Mouse (Mus musculus): Measurements from ENCODE around the gene Apc2.
"Not testable (repeated sequence)": the region's sequence is repeated elsewhere in the genome, so short reads cannot be mapped to it uniquely, and the experiment has no call there.

Gene Apc2

DNA sequence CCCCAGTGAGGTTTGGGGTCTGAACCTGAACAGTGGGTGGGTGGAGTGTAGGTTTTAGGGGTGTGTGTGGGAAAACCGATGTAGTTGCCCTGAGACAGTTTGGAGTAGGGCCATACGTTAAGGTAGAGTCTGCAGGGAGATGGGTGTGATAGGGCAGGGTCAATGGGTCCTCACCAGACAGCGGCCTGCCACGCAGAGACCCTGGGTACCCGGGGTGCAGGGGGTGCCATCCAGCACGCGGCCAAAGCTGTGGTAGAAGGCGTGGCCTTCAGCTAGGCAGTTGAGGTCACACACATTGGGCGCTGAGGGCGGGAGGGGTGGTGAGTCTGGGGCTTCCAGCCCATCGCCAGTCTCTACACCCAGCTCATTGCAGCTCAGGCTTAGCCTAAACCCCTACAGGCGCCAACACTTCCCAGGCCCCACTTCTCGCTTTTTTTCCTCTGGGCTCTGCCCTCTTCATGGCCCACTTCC, 47.7 kb downstream of the Apc2 start:
- no peak for DNase-seq (ENCODE audit: low spot score in 2 of 2)

DNA sequence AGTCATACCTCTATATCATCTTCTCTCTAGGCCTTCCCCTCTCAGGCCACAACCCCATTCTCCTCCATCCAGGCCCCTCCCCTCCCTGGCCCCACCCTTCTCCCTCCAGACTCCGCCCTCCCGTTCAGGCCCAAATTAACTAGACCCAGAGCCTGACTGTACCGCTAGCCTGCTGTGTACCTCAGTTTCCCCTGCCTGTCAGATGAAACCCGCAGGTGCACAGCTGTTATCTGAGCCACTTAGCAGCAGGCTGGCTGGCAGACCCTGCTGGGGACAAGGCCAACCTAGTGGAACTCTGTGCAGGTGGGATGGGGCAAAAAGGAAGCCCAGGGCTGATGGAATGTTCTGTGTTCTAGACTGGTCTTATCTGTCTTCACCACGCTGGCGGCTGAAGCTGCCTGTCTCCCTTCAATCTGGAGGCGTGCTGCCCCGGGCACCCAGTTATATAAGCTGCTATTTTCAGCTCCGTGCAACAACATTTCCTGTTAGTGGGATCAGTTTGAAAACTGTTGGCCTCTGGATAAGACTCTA, 48.4 kb downstream of the Apc2 start:
- DNase-seq (ENCODE audit: low spot score in 2 of 2) = peak; percentile 38 to 62

DNA sequence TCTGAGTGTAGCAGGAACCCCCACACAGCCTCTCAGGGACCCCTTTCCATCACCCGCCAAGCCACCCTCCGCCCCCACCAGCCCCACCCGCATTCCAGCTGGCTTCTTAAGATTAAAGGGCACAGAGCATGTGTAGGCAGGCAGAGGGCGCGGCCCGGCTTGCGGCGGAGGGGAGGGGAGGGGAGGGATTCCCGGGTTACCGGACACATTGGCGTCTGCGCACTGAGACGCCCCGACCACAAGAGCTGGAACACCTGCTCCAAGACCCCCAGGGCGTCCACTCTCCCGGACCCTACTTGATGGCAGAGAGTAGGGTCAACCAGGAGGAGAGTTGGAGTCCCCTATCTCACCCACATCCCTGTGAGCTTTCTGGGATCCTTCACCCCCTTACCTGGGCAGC, 49.3 kb downstream of the Apc2 start:
- DNase-seq (ENCODE audit: low spot score in 2 of 2) = peak; percentile 40 to 54

DNA sequence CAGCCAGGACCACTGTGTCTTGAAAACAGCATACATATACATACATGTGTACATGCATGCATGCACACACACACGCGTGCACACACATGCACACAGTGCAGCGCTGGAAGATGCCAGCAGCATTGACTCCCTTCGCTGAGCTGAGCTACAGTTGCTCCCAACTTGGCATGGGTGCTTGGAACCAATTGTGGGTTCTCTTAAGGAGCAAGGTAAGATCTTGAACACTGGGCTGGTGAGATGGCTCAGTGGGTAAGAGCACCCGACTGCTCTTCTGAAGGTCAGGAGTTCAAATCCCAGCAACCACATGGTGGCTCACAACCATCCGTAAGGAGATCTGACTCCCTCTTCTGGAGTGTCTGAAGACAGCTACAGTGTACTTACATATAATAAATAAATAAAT, 50.2 kb downstream of the Apc2 start:
- not testable (repeated sequence) for DNase-seq (ENCODE audit: low spot score in 2 of 2)

DNA sequence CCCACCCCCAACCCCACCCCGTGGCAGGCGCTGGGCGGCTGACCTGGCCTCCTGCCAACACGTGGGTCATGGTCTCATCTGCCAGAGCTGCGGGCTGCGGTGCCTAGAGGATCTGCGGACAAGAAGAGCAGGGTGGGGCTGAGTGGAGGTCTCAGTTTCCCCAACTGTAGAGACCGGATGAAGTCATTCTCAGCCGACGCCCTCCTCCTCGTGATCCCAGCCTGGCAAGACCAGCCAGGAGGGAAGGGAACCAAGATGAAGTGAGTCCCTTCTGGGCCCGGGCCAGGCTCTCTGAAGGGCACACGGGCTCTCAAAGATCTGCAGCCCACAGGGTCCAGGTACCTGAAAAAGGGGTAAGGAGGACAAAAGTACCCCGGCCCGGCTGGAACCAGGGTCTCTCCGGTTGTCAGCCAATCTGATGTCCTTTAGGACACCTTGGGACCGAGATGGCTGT, 51.8 kb downstream of the Apc2 start:
- no peak for DNase-seq (ENCODE audit: low spot score in 2 of 2)

DNA sequence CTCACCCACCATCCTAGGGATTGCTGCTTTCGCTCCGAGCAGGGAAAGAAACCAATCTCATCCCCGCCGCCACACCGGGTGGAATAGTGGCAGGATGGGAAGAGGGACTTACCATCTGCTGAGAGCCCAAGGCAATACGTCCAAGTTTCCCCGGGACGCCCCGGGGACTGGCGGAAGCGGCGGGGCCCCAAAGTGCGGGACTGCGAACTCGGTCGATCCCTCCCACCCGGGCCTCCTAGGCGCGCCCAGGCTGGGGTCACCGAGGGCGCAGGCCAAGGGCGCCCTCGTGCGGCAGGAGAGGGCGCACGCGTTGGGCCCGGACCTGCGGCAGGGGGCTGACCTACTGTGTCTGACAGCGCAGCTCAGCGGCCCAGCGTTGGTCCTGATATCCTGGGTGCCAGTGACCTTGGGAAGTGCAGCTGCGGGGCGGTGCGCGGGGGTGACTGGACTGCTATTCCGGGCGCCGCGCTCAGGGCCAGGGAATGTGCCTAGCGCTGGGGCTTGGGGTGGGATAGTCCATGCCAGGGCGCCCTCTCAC, 52.5 kb downstream of the Apc2 start, which contains the start of gene Adamtsl5:
Gene Adamtsl5 (minus strand): TSS at position 169 of the 538 bp plus-strand sequence.
- peak; percentile 57 to 65 for DNase-seq (ENCODE audit: low spot score in 2 of 2)

DNA sequence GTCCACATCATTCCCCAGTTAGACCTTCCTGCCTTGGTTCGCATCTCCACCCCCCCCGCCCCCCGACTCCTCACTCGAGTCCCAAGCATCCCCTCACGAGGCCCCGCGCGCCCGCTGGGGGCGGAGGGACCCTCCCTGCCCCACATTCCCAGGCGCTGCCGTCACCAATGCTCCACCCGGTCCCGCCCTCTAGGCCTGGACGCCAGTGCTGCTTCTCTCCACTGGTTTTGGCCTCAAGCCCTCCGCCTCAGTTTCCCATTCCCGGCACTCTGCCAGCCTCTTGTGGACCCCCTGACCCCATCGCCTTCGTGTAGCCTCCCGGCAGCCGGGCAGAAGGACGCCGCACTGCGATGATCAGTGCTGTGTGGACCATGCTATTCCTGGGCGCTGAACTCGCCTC, 53.2 kb downstream of the Apc2 start:
- DNase-seq (ENCODE audit: low spot score in 2 of 2) = no peak

DNA sequence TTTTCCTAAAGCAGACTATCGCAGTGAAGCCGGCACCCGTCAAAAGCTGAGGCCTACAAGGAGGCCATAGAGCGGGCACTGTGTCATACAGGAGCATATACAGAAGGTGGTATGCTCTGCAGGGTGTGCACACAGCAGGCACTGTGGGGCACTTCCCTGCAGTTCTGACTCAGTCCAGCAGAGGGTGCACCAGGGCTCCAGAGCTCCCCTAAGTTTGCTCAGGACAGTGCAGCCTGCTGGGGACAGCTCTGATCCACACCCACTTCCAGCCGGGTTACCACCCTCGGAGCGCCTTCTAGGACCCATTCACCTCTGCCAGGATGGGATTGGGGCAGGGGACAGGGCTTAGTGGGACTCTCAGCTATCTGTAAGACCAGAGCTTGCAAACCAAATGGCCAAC, 54.5 kb downstream of the Apc2 start:
- peak; percentile 70 to 73 for DNase-seq (ENCODE audit: low spot score in 2 of 2)

DNA sequence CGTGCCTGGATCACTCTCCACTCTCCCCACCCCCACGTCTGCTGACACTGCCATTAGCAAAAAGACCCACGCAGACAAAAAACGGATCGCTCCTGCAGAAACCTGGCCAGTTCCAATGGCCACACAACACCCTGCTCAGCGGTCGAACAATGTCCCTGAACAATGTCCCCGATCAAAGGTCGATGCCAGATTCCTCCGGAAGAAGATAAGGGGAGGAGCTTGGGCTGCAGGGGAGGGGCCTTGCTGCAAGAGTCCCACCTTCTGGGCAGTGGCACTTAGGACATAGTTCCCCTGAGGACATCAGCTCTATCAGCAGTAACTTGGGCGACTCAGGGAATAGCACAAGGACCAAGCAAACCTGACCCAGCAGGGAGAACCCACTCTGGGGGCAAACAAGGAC, 56.1 kb downstream of the Apc2 start:
- no peak for DNase-seq (ENCODE audit: low spot score in 2 of 2)

DNA sequence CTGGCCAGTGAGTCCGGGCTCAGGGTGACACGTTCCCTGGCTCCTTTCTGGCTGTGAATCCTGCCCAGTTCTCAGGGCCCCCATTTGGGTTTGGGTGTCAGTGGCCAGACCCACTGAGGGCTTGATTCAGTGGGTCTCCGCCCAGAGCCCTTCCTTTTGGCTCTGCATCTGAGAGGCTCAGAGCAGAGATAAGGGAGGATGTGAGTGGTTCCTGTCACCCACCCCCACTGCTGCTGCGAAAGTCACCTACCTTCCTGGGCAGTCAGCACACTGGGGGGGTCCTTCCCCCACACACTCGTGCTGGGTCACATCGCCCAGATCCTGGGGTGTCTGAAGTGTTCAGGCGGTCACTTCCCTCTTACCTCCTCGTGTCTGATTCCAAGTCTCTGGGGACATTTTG, 57.0 kb downstream of the Apc2 start:
- no peak for DNase-seq (ENCODE audit: low spot score in 2 of 2)

DNA sequence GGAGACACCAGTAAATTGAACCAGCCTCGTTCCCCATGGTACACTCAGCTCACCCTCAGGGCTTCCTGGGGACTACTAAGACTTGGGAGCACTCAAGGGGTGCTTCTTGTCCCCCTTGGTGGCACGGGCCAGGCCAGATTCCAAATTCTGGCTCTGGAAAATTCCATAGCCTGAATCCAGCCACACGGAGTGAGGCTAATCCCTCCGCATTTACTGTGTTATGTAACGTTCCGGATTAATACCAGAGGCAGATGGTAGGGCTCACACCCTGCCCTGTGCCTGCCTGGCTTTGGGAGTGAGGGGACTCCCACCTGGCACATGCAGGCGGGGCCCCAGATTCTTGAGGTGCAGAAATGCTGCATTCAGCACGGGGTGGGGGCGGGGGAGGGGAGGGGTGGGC, 59.7 kb downstream of the Apc2 start:
- DNase-seq (ENCODE audit: low spot score in 2 of 2) = no peak

DNA sequence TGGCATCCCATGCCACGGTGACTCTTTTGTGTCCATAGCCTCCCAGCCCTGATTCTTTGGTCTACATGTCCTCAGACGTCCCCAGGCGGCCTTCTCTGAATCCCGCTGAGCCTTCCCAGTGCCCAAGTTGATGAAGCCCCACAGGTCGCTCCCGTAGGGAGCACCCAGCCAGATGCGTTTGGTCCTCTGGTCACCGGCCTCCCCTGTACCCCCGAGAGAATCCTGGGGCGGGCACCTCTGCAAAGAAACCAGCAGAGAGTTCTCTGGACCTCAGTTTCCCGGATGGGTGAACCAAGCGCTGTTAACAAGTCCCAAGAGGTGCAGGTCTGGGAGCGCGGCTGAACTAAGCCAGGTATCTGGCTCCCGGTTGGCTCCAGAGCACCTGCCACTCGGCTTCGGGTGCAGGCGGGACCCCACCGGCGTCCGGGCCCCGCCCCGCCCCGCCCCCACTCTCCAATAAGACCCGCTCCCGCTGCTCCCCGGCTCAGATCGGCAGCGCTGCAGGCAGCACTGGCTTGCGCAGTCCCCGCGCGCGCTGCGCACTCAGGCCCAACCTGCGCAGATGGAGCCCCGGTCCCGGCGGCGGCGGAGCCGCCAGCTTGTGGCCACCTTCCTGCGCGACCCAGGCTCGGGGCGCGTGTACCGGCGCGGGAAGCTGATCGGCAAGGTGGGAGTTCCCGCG, 60.4 kb downstream of the Apc2 start, which contains the start of gene Plk5:
Gene Plk5 (plus strand): TSS at position 459 of the 682 bp plus-strand sequence.
- no peak for DNase-seq (ENCODE audit: low spot score in 2 of 2)

DNA sequence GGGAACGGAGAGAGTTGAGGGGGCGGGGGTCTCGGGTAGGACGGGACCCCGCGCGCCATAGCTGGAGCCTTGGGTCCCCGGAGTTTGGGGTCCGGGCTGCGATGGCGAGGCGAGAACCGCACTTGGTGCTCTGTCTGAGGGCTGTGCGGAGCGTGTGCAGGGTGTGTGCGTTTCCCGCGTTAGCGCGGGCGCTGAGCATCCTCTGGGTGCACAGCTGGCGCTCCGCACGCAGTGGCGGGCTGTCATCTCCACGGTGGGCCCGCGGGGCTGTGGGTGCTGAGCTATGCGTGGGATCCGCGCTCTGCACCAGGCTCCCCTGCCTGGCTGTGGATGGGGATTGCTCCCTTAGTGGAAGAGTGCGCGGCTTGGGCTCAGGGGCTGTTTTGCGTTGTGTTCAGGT, 61.0 kb downstream of the Apc2 start:
- DNase-seq (ENCODE audit: low spot score in 2 of 2) = no peak

DNA sequence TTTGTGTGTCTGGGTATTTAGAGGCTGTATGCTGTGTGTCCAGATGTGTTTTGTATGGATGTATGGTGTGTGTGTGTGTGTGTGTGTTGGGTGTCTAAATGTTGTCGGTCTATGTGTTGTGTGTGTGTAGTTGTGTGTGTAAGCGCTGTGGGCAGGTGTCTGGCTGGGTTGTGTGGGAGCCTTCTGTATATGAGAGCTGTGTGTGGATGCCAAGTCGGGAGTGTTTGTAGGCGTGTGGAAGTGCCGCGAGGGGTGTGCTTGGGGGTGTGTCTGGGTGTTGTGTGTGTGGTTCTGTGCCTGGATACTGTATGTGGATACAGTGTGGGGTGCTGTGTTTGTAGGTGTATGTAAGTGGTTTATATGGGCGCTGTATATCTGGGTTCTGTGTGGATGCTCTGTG, 61.6 kb downstream of the Apc2 start:
- DNase-seq (ENCODE audit: low spot score in 2 of 2) = no peak

DNA sequence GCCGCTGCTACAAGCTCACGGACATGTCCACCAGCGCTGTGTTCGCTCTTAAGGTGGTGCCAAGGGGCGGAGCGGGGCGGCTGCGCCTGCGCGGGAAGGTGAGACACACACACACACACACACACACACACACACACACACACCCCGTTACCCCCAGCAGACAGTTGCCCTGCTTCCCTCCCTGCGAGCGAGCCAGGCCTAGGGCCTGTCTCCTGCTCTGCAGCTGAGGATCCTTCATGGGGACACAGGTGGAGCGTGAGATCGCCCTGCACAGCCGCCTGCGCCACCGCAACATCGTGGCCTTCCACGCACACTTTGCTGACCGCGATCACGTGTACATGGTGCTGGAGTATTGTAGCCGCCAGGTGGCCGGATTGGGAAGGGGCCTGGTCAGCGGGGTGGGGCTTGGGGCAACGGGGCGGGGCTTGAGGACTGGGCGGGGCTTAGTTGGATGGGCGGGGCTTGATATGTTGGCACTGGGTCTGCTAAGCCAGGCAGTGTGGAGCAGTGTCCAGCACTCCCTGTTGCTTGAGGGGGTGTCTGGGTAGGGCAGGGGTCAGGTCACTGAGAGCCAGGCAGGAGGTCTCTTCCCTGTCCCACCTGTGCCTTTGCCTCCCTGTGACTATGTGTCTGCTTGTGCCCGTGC, 62.3 kb downstream of the Apc2 start:
- no peak for DNase-seq (ENCODE audit: low spot score in 2 of 2)

DNA sequence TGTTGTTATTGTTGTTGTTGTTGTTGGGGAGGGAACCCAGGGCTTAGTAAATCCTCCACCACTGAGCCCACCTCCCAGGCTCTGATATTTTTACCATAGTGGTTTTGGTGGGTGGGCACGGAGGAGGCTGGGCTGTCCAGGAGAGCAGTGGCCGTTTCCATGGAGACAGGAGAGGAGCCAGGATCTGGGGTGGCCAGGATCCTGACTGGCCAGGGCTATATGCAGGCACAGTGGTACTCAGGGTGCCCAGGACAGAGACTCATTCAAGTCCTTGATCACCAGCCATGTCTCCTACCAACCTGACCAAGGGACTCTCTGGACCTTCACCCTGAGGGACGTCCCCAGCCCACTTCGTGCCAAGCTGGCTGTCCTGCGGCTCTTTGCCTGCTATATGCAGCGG, 68.0 kb downstream of the Apc2 start:
- DNase-seq (ENCODE audit: low spot score in 2 of 2) = no peak

DNA sequence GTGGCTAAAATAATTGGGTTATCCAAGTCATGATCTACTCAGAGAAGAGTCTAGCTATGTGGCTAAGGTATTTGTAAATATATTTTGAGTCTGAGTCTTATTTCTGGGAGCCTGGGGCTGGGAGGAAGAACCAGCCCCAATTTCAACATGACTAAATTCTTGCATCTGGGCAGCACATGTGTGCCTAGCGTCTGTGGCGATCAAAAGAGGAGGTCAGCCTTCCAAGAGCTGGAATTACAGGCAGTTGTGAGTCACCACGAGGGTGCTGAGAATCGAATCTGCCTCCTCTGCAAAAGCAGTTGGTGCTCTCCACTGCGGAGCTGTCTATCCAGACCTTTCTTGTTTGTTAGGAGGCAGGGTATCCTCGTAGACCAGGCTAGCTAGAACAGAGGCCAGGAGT, 70.0 kb downstream of the Apc2 start:
- DNase-seq (ENCODE audit: low spot score in 2 of 2) = no peak
